Mouse (Mus musculus): ENCODE measurements around the gene Lap3. TPM values are rescaled to one million over a fixed set of nuclear protein-coding genes. Genes with fewer than 3 reads are reported as not detected.

Lap3 gene
- 39.0 and 42.4 TPM in 2 replicates for polyA plus RNA-seq (2015; fragmentation: Nextera tagmentation; extraction: Ambion mirVana)

DNA sequence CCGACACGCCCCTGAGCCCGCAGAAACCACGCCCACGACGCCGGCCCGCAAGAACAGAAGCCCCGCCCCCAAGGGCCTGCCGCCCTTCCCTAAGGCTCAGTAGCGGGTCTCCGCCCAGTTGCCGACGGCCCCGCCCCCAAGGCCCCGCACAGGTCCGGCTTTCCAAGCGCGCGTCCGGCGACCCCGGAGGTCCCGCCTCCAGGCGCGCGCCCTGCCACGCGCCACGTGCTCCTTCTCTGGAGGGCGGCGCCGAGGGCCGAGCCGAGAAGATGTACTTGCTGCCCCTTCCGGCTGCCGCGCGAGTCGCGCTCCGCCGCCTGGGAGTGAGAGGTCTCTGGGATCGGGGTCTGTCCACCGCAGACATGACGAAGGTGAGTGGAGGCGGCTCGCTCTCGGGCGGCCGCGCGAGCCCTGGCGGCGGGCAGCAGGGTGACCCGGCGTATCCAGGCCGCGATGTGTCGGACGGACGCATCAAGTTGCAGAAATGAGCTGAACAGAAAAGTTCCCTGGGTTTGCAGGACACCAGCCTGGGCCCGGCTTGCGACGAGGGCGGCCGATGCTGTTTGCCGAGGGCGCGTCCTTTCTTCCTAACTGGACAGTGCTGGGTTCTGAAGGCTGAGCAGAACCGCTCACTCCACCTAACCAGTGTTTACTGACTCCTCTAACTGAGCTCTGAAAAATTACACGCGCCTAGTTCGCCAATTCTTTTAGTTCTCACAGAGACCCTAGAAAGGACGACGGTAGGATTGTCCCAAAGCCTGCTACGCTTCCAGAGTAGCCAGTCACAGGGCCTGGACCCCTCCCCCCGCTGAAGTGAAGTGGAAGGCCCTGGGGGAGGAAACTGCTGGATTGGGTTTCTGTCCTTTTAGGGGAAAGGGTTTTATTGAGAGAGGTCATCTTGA, at the start of gene Lap3:
Gene Lap3 (plus strand): TSS at position 184 of the 902 bp plus-strand sequence.

DNA sequence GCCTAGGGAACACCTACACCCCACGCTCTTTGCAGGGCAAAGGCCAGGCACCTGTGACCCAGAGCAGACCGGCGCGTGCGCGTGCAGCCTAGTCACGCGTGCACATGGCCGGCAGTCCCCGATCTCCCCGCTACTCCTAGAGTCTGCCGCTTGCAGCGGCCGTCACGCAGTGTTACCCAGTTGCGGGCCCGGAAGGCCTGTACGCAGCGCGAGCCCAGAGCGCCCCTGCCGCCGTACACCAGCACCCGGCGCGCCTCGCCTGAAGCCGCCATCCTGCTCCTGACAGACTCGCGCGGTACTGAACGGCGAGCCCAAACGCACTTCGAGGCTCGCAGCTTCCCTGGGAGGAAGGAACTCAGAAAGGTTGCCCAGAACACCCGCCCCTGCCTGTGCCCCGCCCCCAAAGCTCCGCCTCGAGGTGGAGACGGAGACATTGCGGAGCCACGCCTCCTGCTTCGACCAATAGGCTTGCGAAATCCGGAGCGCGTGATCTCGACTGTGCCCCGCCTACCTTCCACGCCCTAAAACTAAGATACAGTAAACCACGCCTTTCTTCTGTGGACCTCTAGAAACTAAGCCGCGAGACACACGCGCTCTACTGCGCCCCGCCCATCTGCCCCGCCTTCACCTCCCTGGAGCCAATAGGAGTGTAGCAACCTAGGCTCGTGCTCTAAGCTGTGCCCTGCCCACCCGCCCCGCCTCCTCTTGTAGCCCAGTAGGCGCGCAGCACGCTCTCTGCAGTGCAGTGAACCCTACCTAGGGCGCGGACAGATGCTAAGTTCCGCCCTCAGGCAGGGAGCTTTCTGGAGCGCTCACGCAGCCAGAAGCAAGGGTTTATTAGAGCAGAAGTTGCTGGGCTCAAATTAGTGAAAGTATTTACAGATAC, 43.1 kb upstream of the Lap3 start, which contains the start of gene Qdpr:
Gene Qdpr (minus strand): TSS at position 406 of the 886 bp plus-strand sequence.

DNA sequence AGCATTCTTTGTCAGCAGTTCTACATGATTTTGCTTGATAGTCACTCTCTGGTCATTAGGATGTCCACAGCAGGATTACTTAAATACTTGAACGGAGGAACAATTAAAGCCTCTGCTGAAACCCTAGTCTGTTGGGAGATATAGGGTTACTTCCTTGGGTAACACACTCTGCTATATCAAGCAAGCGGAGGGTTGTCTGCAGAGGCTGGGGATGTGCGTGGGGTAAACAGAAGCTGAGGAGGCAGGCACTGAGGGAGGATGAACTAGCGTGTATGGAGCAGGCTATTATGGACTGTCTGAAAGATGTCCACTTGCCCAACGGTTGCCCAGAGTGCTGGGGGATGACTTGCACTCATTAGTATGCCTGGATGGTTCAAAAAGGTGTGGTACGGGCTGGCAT, 39.7 kb upstream of the Lap3 start, which contains the start of gene Clrn2:
Gene Clrn2 (plus strand): TSS at position 301 of the 400 bp plus-strand sequence.

DNA sequence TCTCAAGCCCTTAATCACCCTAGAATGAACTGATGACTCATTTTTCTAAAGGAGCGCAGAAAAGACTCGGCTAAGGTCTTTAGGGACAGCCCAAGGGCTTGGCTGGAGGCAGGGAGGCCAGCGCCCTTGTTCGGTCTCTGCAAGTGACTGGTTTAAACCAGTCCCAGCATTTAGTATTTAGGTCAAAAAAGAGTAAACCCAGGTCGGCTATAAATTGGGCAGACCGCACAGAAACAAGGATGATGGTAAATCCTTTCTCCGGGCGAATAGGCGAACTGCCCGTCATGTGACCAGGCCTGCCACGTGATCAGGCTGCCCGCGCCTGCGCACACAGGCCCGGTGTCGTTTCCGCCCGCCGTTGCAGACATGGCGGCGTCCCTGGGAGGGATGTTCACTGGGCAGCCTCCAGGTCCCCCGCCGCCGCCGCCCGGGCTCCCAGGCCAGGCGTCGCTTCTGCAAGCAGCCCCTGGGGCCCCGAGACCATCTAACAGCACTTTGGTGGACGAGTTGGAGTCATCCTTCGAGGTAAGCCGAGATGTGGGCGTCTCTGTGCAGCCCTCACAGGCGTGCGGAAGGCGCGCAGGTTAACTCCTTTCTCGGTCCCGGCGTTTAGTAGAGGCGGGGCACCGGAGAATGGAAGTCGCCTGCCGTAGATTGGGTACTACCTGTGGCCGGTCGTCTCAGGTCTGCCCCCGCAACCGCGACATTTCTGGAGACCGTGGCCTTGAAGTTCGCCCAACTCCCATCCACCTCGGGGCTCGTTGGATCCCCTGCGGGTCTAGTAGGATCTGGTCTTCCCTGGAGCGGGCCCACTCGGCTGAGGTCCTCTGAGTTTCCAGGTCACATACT, 27.0 kb downstream of the Lap3 start, which contains the start of gene Med28:
Gene Med28 (plus strand): TSS at position 270 of the 849 bp plus-strand sequence.

Other genes starting within 250 kb of the Lap3 start
- 58.9 and 60.0 TPM in 2 replicates for gene Qdpr, start 43.1 kb upstream of the Lap3 start, polyA plus RNA-seq (2015; fragmentation: Nextera tagmentation; extraction: Ambion mirVana)
- not detected in 2 replicates for gene Clrn2, start 39.6 kb upstream of the Lap3 start, polyA plus RNA-seq (2015; fragmentation: Nextera tagmentation; extraction: Ambion mirVana)
- 131 and 132 TPM in 2 replicates for gene Med28, start 26.9 kb downstream of the Lap3 start, polyA plus RNA-seq (2015; fragmentation: Nextera tagmentation; extraction: Ambion mirVana)
- 0.06 TPM in 2 replicates for gene Fam184b, start 146.2 kb downstream of the Lap3 start, polyA plus RNA-seq (2015; fragmentation: Nextera tagmentation; extraction: Ambion mirVana)
- 54.5 and 60.0 TPM in 2 replicates for gene Ncapg, start 176.5 kb downstream of the Lap3 start, polyA plus RNA-seq (2015; fragmentation: Nextera tagmentation; extraction: Ambion mirVana)